Mouse (Mus musculus) induced T-regulatory cell, adult 2 months (primary cell): ENCODE measurements at regions not wholly inside any gene's neighbourhood (a gene's known extent, or its start where the extent isn't known, plus 50 kb on each side); places are given as distances from the start of the nearest gene placed in this dataset.

Experiments used
- DNase-seq: peaks from one replicate; pipeline ENCODE4 v3.0.0-alpha.2; 2012; ENCODE audit warnings: low read depth

DNA sequence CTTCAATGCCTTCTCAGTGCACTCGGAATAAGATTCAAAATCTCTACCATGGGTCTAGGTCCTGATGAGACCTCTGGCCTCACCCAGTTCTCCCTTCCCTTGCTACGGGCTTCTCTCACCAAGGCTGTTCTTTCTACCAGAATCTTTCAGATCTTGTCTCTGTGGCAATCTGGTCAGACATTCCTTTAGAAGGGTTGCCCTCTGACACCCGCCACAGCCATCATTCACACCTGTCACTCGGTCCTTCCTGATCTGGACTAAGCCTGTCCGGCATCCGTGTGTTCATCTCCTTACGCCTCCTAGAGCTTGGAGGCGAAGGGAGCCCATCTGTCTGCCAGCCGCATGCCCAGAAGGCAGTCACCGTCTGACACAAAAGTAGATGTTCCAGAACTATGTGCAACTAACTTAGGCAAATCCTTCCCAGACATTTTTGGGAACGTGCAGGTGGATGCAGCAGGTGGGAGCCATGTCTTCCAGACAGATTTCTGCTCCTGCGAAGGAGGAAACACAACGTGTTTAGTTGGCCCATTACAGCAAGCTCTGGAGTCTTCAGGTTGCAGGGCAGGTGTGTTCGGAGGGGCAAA lies 77.7 kb downstream of the Fam76b start:
- DNase-seq, result no peak

DNA sequence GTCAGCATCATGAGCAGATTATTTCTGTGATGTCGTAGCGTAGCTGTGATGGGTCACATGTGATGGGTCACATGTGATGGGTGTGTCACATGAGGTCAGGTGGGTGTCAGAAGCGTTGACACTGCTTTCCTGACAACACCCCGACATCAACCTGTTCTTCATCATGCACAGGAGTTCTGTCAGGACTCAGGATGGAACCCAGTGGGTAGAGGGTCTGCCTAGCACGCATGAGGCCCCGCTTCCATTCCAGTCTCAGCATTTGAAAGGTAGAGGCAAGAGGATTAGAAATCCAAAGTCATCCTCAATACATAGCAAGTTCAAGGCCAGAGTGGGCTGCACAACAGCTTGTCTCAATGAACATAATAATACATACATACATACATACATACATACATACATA lies 79.2 kb downstream of the Fam76b start:
- DNase-seq, result no peak

DNA sequence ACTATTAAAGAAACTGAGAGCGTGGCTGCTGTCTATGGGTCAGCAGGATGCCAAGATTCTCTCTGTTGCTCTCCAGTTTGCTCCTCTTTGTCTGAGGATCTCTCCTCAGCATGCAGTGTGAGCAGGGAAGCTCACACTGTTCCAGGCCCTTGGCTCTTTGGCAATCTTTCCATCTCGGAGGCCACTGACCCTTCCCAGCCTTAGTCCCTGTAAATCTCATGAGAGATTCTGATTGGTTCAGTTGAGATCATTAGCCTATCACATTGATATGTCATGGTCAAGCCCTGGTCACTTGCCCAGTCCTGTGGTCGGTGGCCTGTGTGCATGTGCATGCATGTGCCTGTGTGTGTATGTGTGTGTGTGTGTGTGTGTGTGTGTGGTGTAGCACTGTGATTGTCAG lies 82.1 kb downstream of the Fam76b start:
- no peak for DNase-seq

DNA sequence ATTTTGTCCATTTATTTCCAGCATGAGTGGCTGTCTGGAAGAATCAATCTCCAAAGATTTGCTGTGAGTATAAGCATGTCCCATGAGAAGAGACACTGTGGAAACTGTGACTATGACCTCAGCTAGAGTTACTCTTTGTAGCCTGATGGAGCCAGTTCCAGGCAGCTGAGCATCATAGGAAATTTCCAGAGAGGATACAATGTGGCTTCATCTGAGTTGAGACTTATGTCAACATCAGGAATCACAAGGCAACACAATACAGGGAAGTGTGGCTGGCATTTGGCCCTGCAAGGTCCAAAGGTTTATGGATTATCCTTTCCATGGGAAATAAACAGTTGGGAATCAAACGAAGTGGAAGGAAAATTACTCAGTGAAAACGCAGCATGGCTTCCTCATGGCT lies 82.6 kb downstream of the Fam76b start:
- DNase-seq, result no peak

DNA sequence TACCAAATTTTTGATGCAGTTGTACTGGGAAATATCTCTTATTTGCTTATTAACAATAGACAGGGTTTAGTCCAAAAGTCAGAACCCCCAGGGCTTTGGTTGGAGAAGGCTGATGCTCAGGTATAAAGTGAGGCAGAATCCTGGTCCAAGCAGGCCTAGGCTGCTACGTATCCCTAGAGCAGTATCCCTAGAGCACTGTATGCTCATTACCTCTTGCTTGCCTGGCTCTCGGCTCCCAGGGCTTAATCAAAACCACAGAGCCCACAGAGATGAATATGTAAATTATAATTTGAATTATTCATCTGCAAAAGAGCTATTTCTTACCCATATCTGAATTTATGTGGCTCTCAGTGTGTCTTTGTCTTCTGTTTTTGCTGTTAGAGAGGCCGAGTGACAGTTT lies 85.9 kb downstream of the Fam76b start:
- no peak for DNase-seq

DNA sequence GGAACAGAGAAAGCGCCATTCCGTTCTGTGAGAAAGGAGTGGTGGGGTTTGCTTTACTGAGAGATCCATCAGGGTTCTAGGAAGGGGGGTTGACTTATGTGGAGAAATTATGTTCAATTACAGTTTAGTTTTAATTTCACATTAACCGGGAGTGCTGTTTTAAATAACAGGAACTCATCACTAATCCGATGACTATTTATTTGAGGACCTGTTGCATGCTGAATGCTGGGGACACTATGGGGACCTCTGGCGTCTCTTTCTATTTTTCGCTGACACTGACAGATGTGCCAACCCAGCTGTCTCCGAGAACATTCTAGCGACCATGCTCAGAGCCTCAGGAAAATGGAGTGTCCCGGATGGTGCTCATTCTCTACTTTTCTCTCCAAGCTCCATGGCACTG lies 86.6 kb downstream of the Fam76b start:
- DNase-seq, result no peak

DNA sequence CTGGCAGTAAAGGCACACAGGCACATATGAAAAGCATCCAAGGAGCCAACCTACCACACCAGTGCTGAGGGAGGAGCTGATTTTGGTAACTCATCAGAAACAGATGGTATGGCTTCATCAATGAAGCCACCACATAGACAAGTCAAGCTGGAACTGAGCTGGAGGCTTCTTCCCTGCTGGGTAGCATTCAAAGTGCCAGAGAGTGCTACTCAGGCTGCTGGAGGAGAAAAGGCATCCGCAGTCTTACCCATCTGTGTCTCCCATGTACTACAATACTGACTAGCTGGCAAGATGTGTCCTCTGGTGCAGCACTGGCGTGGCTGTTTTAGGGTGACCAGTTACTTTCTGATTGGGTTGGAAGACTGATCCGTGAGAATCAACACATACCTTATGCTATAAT lies 87.3 kb downstream of the Fam76b start:
- DNase-seq, result no peak

DNA sequence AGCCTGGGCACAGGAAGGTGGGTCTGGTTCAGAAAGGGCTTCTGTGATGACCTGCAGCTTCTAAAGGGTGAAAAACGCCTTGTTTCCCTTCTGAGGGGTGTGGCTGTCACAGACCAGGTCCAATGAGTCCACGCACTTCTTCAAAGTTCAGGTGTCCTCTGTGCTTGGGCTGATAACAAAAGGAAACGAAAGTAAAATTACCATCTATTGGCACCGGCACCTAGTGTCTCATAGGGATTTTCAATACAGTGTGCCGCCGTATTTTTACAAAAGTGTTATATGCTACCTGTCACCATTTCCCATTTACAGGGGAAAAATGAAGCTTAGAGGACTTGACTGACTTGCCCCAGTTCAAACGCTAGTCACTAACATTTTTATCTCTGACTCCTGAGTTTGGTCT lies 89.3 kb downstream of the Fam76b start:
- peak; percentile 11 for DNase-seq

DNA sequence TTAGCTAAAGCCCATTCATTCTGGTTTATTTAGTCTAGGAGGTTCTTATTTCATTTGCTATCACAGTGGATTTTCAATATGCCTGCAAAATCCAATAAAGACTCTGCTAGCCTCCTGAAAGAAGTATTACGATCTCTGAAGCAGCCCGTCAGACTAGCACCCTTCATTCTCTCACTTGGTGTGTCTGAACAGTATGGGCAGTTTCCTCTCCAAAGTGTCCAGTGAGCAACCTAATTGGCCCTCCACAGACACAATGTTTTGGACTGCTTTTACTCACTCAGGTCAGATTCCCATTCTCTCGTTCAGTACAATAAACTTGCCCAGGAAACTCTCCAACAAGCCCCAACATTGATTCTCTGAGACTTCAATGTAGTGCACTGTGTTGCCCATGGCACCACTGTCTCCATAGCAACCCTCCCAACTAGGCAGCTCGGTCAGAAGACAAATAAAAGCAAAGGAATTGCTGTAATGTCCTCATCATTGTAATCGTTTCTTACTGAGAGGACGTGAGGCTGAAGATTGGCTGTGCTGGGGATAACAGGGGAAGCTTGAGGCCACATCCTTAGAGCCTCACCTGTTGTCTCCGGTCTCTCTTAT lies 91.2 kb downstream of the Fam76b start:
- DNase-seq, result no peak

DNA sequence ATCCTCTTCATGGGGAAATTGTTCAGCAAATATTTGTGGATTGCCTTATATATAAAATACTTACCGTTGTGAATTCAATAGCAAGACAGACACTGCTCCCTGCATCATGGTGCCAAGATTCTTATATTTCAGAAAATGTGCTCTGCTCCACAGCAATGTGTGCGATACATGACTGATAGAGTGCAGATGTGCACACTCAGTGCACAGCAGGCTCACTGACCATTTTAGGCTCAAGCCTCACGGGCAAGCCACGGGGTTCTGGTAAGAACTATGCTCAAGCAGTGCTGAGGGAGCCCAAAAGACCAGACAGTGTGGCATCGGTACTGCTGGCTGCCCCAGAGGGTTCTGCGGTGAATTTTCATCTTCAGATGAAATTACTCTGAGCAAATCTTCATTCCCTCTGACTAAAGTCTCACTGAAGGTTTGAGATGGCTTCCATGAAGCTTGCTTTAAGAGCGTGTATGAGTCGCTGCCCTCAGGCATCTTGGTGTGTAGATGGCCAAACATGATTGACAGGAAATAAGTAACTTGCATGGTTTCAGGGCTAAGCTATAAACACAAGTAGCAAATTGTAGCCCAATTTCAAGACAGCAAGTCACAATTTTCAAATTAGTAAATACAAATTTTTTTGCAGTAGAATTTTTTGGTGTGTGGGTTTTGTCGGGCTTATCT lies 92.4 kb downstream of the Fam76b start:
- no peak for DNase-seq

DNA sequence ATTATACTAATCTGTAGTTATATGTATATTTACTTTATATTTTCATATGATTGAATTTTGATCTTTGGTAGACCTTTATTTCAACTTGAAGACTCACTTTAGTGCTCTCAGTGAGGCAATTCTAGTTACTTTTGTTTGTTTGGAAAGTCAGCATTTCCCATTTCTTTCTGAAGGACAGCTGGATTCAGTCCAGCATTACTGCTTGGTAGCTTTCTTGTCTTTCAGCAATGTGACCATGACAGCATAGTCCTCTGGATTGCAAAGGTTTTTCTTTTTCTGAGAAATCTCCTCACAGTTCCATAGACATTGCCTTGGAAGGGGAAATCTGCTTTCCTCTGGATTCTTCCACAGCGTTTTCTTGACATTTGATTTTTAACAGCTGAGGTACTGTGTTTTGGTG lies 93.1 kb downstream of the Fam76b start:
- DNase-seq, result no peak

DNA sequence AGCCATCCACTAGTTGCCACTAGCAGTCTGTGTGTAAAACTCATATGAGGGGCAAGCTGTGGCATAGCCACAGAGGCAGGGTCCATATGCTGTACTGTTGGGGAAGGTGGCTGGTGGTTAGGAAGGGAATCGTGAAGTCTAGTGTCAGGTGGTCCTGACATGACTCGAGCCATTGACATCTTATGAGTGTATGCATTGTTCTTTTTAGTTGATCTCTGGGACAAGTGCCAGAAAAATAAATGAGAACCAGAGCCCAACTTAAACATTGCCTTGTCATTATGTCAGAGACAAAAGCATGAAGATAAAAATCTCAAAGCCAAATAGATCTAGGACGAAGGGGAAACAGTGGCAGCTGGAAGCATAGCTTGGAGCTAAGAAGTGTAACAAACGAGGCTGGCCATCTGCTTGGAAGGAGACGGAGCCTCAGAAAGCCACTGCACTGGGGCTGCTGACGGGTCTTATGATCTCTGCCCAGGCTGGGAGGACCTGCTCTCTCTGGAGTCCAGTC lies 104.5 kb downstream of the Fam76b start:
- DNase-seq, result no peak

DNA sequence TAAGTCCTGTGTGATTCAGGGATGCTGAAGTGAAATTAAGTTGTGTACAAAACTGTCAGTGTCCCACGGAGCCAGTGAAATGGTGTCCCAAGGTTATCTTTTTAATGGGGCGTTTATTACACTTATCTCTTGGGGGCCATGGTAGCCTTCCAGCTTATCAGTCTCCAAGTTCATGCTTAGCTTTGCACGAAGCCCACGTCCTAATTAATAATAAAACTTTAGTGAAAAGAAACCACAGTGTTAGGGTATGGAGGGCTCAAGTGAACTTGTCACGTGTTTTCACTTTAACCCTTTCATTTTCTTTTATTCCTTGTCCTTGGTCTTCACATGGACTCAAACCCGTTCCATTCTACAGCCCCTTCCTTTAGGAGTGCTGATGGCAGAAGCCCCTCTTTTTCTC lies 105.9 kb downstream of the Fam76b start:
- no peak for DNase-seq

DNA sequence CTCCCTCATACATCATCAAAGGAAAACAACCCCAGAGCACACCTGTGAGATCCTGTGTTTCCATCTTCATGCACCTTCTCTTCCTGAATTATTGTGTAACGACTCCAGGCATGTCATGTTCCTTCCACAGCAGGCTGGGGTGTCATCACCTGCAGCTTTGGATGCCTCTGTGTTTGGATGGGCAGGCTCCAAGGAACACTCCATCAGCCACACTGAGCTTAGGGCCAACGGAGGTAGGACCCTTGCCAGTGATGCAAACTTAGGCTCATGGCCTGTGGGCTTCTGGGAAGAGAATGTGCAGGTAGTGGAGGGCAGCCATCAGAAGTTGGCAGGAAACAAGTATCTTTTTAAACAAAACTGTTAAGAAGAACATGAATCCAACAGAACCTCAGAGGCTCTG lies 109.8 kb downstream of the Fam76b start:
- no peak for DNase-seq

DNA sequence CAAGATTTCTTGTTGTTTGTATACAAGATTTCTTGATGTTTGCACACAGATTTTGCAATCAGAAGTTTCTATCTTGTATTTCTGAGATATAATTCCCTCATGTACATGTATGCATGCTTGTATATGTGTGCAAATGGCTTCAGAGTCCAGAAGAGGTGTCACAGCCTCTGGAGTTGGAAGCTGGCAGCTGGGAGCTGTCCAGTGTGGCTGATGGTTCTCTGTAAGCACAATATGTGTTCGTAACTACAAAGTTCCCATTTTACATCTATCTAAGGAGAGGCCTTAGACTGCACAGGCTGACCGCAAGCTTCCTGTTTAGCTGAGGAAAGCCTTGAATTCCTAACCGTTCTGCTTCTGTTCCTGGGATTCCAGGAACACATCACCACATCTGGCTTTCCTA lies 119.0 kb downstream of the Fam76b start:
- no peak for DNase-seq

DNA sequence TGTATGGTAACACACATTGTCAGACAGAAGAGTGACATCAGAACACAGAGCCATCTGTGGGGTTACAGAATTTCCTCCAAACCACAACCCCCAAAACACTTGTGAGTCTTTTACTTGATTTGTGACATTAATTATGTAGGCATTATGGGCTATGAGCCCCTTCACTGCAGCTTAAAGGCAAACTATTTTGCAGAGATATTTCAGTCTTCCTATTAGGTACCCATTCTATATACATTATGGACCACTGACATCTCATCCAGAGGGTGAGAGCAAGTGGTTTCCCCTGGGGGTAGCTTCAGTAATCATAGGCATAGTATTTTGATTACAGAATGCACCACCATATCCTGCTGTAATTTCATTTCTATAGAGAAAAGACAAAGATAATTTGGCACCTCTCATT lies 124.6 kb downstream of the Fam76b start:
- no peak for DNase-seq

DNA sequence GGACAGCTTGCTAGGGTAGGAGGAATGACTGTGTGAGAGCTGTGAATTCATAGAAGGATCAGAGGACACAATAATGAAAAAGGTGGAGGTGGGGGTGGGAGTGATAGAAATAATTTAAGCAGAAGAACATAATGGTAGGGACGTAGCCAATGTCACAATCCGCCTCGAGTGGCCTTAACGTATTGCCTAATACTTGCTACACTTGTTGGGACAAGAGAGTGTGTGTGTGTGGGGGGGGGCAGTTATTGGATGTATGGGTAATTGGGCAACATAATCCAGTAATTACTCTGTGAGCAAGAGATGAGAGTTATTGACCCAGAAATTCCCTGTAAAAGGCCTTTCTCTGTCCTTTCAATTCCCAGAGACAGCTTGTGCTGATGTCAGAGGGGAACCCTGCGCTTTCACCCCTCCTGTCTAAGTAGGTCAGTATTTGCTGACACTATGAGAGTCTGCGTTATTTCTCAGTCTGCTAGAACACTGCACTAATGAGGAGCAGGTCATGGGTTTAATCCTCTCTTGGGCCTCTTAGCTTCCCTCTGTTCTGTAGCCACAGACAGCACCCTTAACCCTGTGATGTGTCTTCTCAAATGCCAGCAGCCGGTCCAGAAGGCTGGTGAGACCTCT lies 135.7 kb downstream of the Fam76b start:
- no peak for DNase-seq

DNA sequence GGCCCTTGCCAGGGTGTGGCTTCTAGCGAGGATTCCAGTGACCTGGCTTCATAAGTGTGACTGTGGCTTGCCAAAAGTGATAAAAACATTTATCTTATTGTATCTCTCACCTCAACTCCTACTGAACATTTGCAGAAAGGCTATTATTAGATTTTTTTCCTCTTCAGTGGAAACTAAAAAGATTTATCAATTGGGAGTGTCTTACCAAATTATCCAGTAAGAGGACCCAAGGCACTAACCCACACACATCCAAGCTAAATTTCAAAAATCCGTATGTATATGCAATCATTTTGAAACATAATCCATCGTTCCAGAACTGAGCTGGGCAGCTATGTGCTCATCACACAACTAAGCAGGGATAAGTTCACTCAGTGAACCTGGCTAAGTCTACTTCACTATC lies 136.3 kb downstream of the Fam76b start:
- DNase-seq, result no peak

DNA sequence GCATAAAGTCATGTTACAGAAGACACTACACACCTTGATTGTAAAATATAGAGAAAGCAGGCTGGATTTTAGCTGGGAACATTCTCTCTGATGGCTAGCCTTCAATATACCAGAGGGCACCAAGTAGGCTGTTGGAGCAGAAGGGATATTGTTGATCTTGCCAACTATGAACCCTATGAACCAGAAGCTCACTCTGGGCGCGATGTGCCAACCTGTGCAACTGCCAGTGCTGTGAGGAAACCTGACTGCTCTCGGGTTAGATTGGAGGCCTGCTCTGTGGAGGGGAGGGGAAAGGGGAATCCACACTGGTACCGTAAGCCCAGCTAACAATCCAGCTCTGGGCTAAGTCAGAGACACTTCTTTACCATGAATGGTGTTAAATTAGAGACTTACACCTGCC lies 136.7 kb downstream of the Fam76b start:
- no peak for DNase-seq

DNA sequence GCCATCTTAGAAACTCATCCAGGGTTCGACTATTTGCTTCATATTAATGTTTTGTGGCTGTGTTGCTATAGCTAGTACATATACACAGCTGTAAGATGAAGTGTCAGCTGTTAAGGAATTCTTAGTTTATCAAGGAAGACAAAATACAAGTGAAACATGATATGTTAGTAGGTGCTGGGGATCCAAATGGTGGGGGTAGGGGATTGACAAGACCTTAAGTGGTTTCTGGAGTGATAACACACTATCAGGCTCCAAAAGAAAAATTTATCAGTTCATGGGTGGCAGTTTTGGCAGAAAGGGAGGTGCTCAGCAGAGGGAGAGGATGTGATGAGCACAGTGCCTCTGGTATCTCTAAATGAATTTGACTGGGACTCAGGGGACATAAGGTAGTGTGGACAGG lies 138.7 kb downstream of the Fam76b start:
- DNase-seq, result no peak

DNA sequence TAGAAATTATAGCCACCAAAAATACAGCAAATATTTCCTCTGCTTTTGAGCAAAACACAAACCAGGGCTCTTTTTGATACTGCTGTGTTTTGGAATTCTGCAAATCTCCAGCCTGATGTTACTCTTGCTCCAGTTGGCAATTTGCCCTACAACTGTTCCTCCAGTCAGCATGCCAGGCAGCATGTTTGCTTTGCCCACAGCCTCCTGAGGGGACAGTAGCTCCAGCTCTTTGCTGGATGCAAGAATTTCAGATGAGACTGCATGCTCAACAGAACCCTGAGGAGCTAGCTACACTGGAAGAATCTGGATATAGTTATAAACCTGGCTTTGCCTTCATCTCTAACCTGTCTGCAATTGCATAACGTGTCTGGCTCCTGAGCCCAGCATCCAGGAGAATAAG lies 141.7 kb downstream of the Fam76b start:
- DNase-seq, result no peak

DNA sequence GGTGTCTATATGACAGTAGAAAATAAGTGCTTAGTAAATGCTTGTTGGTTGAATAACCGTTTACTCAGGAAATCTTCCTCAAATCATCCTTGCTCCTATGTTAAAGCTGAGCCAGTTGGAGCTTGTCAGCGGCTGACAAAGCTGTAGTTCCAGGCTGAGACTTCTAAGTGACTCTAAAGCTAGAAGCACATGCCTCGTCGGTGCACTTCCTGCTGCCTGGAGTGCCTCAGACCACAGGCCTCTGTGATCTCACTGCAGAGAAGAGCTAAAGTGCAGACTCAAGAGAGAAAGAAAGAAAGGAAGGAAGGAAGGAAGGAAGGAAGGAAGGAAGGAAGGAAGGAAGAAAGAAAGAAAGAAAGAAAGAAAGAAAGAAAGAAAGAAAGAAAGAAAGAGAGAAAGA lies 146.1 kb downstream of the Fam76b start:
- DNase-seq, result peak; percentile 11

DNA sequence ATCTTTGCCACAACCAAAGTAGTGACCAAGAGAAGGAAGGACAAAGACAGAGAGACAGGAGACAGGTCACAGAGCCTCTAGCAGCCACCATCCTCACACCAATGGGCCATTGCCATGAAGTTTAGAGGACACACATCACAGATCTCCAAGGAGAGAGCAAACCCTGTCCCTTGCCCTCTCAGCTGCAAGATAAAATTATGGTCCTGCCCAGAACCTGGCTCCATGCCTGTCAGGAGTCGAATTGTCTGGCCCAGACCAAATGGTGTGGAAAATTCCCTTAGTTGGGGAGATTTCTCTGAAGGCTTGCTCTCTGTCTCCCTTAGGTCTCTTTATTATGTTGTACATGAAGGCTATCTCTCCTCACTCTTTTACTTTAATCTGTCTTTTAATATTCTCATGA lies 147.4 kb downstream of the Fam76b start:
- DNase-seq, result no peak
